ENCODE assay signal across 27 mouse cellular contexts in genomic region chr12:49897768-49898167, GRCm38 (mm10).
"Had no signal": no experiment of that assay in that cellular context is flagged by ENCODE, and none has a peak within 500 bp of the region (broad histone marks: within the 10 kb centered on the region; RNA-seq: fewer than 3 reads in every experiment).

No protein-coding gene starts in this region.

- DNase-seq: gastrocnemius, postnatal 25 days; heart, adult 18-20 months; heart, postnatal 14 days; heart, postnatal 36 days; kidney, adult 11 months; kidney, adult 2 months; kidney, adult 9 months; kidney, postnatal 14 days; kidney, postnatal 36 days; layer of hippocampus, adult 9-11 months; layer of hippocampus, postnatal 36 days; liver; liver, embryonic 13.5 days; liver, postnatal 0 days had no signal

- H3K4me1 ChIP-seq: heart, embryonic 13.5 days; heart, embryonic 15.5 days; hindbrain, embryonic 13.5 days; hindbrain, embryonic 15.5 days; kidney, embryonic 15.5 days; limb, embryonic 10.5 days; limb, embryonic 12.5 days; liver, embryonic 13.5 days; liver, embryonic 15.5 days had no signal

- H3K9ac ChIP-seq: heart, embryonic 13.5 days; heart, embryonic 15.5 days; hindbrain, embryonic 13.5 days; hindbrain, embryonic 15.5 days; kidney, embryonic 15.5 days; limb, embryonic 12.5 days; liver, embryonic 13.5 days; liver, embryonic 15.5 days; liver, postnatal 0 days had no signal

- H3K4me2 ChIP-seq: heart, embryonic 11.5 days; heart, embryonic 13.5 days; heart, embryonic 15.5 days; hindbrain, embryonic 13.5 days; hindbrain, embryonic 15.5 days; kidney, embryonic 15.5 days; limb, embryonic 12.5 days; liver, embryonic 11.5 days; liver, embryonic 13.5 days; liver, embryonic 15.5 days had no signal

- H3K4me3 ChIP-seq: heart, embryonic 13.5 days; heart, embryonic 15.5 days; hindbrain, embryonic 13.5 days; hindbrain, embryonic 15.5 days; kidney, embryonic 15.5 days; limb, embryonic 10.5 days; limb, embryonic 12.5 days; liver, embryonic 13.5 days; liver, embryonic 15.5 days had no signal

- H3K9me3 ChIP-seq: heart, embryonic 13.5 days; heart, embryonic 15.5 days; hindbrain, embryonic 13.5 days; hindbrain, embryonic 15.5 days; kidney, embryonic 15.5 days; limb, embryonic 10.5 days; limb, embryonic 12.5 days; liver, embryonic 13.5 days; liver, embryonic 15.5 days had no signal

- H3K27me3 ChIP-seq: heart, embryonic 13.5 days; heart, embryonic 15.5 days; hindbrain, embryonic 13.5 days; hindbrain, embryonic 15.5 days; kidney, embryonic 15.5 days; limb, embryonic 12.5 days; liver, embryonic 13.5 days; liver, embryonic 15.5 days had no signal

- H3K27ac ChIP-seq: heart, embryonic 13.5 days; heart, embryonic 15.5 days; hindbrain, embryonic 13.5 days; hindbrain, embryonic 15.5 days; hindbrain, postnatal 0 days; kidney, embryonic 15.5 days; kidney, postnatal 0 days; limb, embryonic 10.5 days; limb, embryonic 12.5 days; liver, embryonic 13.5 days; liver, embryonic 15.5 days had no signal

- ATAC-seq: hindbrain, postnatal 0 days; intestine, embryonic 16.5 days; liver, postnatal 0 days had no signal

- H3K36me3 ChIP-seq: heart, embryonic 13.5 days; heart, embryonic 15.5 days; hindbrain, embryonic 13.5 days; hindbrain, embryonic 15.5 days; kidney, embryonic 15.5 days; limb, embryonic 10.5 days; limb, embryonic 12.5 days; liver, embryonic 13.5 days; liver, embryonic 15.5 days had no signal
